Mouse (Mus musculus): Measurements from ENCODE around the gene Spryd4.
"Not testable (repeated sequence)": the region's sequence is repeated elsewhere in the genome, so short reads cannot be mapped to it uniquely, and the experiment has no call there.

Spryd4 gene

DNA sequence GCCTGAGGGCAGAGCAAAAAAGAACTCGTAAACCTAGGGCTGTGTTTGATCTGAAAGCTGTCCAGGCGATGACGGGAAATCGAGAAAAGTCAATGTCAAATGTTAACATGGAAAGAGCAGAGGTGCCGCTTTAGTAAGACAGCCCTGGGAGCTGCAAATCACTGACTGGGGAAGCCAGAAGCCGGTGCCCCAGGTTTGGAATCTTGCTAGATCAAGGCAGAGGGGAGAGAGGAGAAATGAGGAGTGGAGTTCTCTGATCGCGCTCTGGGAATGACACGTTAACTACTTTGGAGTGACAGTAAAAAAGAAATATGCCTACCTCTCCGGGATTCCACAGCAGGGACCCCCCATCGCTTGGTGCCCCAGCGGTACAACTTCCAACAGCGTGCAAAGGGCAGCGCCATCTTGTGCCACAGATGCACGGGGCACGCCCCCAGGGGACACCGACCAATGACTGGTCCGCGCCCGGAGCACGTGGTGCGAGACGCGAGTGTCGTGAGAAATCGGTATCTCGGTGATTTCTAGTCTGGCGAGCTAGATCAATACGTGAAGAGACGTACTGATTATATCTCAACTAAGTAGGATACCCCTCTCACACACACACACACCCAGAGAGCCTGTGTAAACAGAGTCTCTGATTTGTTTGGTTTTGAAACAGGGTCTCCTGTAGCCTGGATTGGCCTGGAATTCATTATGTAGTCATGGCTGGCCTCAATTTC is at the start of gene Spryd4:
Spryd4 (minus strand) TSS at position 418 of the 719 bp plus-strand sequence.
- peak; percentile 71 to 91 for DNase-seq (ENCODE audit: low spot score in 2 of 2)

DNA sequence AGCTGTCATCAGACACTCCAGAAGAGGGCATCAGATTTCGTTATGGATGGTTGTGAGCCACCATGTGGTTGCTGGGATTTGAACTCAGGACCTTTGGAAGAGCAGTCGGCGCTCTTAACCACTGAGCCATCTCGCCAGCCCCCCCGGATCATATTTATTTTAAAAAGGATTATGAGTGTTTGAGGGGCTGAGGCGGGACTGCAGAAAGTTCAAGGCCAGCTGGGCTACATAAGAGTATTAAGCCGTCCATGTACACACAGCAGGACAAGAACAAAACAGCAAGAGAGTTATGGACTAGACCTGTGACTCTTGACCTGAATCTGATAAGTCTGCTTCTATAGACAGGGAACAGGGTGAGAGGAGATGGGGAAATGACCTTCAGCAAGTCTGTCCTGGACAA is 48.8 kb upstream of the Spryd4 start:
- not testable (repeated sequence) for DNase-seq (ENCODE audit: low spot score in 2 of 2)

DNA sequence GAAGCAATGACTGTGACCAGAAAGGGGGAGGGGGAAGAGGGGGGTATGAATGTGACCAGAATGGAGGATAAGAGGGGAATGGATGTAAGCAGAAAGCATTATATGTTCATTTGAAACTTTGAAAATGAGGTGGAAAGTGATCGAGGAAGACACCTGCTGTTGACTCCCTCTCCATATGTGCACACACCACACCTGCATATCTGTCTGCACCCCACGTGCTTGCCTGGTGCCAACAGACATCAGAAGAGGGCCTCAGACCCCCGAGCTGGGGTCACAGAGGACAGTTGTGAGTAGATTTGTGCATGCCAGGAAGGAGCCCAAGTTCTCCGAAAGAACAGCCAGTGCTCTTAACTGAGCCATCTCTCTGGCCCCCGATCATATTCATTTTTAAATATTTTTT is 48.3 kb upstream of the Spryd4 start:
- no peak for DNase-seq (ENCODE audit: low spot score in 2 of 2)

DNA sequence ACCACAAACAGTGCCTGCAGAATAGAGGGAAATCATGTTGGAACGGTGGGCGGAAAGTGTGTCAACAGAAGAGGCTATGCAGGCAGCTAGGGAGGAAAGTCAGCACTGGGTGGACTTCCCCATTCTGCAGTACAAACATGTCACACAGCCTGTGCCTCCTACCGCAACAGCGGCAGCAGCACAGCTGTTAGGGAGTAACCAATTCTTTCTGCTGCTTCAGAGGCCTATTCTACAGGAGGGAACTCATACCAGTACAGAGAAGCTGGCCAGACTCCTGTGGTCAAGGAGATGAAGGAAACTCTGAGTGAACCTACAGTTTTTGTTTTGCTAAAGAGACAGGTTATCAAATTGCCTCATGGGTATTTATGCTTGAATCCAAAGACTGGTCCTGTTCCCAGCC is 47.3 kb upstream of the Spryd4 start:
- no peak for DNase-seq (ENCODE audit: low spot score in 2 of 2)

DNA sequence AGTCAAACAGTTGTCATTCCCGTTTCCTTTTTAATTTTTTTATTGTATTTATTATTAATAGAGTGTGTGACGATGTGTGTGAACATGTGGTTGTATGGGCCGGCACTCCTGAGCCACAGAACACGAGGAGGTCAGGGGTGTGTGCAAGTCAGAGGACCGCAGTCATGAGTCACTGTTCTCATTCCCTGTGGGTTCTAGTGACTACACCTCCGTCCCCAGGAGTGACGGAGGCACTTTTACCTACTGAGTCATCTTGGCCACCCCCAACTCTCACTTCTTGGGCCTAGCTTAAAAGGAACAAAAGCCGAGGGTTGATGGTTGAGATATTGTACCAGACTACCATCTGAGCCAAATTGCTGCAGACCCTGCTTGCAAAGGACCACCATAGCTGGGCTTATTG is 44.7 kb upstream of the Spryd4 start:
- no peak for DNase-seq (ENCODE audit: low spot score in 2 of 2)

DNA sequence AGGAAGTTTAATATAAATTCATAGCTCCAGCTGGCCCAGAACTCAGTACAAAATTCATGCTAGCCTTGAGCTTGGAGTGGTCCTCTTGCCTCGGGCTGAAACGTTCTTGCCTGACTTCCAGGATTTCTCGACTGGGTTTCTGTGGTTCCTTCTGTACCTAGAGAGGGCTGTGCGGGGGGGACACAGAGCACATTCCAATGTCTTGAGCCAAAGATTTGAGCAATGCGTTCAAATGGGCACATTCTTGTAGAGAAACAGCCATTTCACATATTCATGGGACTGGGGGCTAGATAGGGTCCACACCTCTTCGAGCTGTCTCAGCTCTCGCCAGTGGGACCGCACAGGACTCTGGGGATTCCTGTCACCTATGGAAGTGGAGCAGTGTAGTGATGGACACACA is 44.3 kb upstream of the Spryd4 start:
- DNase-seq (ENCODE audit: low spot score in 2 of 2): no peak

DNA sequence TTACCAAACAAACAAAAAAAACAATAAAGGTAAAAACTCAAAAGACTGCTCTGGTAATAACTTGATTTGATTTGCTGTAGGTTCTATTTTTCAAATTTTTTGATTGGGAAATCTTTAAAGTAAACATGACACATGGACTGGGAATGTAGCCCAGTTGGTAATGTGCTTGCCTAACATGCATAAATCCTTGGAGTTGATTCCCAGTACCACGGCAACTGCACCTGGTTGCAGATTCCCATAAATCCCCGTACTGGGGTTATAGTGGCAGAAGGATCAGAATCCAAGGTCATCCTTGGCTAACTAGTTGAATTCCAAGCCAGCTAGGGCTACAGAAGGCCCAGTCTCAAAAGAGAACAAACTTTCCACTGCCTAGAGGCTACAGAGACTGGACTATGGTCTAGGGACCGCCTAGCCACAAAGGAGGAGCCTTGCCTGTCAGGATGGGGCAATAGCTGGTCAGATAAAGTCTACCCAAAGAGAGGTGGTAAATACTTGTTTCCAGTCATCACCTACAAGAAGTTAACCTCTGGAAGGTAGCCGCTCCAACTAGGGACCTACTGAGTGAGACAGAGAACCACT is 42.2 kb upstream of the Spryd4 start, which contains the start of gene Apon:
Apon (plus strand) TSS at position 420 of the 579 bp plus-strand sequence.
- no peak for DNase-seq (ENCODE audit: low spot score in 2 of 2)

DNA sequence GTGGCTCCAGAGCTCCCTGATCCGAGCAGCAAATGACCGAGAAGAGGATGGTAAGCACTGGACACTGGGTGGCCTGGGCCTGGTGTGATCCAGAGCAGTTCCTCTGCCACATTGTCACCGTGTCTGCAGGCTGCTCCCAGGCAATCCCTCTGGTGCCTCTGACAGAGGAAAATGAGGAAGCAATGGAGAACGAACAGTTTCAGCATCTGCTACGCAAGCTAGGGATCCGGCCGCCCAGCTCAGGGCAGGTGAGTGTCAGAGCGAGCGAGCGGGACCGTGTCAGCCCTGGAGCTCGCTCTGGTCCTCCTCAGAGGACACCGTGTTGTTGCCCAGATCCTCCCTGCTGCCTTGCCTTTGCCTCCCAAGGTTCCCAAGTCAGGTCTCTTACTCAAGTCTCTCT is 39.0 kb upstream of the Spryd4 start:
- no peak for DNase-seq (ENCODE audit: low spot score in 2 of 2)

DNA sequence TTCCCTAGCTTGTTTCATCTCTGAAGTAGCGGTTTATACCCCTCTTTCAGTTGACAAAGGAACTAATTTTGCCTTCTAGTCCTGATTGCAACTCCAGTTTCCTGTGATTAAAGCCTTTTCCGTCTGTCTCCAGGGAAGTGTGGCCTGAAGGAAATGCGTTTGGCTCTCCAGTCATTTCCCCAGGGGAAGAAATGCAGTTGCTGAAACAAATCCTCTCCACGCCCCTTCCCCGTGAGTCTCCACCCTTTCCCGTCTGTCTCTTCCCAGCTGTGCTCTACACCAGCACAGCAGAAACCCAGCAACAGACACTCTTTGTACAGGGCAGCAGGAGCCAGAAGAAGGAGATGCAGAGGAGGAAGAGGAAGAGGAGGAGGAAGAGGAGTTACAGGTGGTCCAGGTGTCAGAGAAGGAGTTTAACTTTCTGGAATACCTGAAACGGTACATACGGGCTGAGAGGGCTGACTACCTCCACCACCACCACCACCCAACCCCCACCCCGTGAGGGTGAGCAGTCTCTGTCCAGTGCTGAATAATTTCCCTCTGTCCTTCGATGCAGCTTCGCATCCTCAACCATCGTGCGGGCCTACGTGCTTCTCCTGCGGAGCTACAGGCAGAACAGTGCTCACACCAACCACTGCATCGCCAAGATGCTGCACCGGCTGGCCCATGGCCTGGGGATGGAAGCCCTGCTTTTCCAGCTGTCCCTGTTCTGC is 35.6 kb upstream of the Spryd4 start:
- DNase-seq (ENCODE audit: low spot score in 2 of 2): no peak

DNA sequence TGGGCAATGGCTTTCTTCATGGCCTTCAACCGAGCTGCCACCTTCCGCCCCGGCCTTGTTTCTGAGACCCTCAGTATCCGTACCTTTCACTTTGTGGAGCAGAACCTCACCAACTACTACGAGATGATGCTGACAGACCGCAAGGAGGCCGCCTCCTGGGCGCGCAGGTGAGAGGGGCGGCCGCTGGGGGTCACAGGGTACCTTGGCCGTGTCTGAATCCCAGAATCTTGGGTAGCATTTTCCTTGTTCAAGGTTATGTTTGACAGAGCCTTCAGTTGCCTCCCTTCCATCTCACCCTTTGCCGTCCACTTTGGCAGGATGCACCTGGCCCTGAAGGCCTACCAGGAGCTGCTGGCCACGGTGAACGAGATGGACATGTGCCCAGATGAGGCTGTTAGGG is 32.5 kb upstream of the Spryd4 start:
- no peak for DNase-seq (ENCODE audit: low spot score in 2 of 2)

DNA sequence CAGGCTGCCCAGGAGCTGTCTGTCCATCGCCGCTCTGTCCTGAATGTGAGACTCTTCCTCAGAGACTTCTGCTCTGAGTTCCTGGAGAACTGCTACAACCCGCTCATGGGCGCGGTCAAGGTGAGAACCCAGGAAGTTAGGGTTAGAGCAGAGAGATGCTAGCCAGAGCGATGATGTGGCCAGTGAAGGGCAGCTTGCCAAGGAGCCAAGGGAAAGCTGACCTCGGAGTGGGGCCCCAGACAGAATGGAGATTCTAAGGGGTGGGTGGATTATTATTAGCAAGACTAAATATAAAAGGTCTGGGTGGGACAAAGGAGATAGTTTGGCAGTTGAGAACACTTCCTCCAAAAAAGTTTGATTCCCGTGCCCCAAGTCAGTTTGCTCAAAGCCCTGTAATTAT is 31.6 kb upstream of the Spryd4 start:
- DNase-seq (ENCODE audit: low spot score in 2 of 2): no peak

DNA sequence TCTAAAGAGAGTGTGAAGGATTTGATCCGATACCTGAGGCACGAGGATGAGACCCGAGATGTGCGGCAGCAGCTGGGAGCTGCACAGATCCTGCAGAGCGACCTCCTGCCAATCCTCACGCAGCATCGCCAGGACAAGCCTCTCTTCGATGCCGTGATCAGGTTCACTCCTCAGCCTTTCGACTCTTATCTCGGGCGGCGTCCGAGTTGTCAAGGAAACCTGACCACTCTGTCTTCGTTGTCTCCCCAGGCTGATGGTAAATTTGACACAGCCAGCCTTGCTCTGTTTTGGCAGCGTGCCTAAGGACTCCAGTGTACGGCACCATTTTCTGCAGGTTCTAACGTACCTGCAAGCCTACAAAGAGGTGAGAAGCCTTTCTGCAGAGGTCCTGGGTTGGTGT is 28.5 kb upstream of the Spryd4 start:
- no peak for DNase-seq (ENCODE audit: low spot score in 2 of 2)

DNA sequence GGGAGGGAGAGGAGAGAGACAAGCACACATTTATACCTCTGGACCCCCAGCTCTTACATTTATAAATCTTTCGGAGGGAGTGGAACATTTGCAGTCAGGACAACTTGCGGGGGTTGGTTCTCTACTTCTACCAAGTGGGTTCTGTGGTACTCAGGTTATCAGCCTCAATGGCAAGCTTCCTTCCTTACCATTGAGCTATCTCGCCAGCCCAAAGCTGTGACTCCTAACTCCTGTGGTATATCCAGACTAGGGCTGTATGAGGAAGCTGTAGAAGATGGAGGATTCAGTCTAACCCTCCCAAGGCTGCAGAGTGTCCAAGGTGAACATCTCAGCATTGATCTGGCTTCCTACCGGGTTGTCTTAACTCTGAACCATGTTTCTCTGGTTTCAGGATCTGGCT is 27.5 kb upstream of the Spryd4 start:
- no peak for DNase-seq (ENCODE audit: low spot score in 2 of 2)

DNA sequence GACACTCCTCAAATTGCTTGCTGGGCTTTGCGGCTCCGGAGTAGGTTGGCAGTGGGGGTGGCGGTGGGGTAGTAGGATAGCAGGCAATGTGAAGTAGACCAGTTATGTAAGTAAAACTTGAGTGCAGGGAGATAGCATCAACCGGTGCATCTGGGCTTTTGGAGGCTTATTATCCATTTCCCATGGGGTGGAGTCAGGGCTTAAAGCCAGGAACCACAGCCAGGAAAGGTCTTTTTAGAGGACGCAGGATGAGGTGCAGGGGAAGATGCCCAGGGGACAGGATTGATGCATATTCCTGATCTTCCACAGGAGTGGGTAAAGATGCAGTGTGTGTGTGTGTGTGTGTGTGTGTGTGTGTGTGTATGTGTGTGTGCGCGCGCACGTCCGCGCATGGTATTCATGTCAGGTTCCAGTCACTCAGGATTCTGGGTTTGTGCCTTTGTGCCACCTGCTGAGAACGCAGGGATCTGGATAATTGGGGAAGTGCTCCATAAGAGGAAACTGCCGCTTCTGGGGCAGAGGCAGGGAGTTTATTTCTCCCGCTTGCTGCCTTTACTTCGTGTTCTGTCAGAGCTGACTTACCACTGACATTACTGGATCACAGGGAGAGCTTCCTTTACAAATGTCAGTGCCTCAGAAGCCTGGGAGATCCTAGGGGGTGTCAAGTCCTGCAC is 26.3 kb upstream of the Spryd4 start:
- peak in 1 of 2 experiments; percentile 35 for DNase-seq (ENCODE audit: low spot score in 2 of 2)

DNA sequence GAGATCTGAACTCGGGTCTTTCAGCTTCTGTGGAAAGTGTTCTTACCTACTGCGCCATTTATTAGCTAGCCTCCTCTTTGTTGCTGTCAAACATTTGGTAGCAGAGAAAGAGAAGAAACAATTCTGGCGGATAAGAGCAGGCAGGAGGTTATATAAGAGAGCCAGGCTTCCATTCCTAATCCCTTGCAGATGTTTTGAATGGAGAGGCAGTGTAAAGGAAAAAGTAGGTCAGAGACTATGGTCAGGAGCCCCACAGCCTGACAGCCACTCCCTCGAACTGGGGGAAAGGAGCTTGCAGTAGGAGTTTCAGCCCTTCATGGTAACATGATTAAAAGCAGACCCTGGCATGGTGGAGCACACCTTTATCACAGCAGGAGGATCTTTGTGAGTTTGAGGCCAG is 24.7 kb upstream of the Spryd4 start:
- no peak for DNase-seq (ENCODE audit: low spot score in 2 of 2)

DNA sequence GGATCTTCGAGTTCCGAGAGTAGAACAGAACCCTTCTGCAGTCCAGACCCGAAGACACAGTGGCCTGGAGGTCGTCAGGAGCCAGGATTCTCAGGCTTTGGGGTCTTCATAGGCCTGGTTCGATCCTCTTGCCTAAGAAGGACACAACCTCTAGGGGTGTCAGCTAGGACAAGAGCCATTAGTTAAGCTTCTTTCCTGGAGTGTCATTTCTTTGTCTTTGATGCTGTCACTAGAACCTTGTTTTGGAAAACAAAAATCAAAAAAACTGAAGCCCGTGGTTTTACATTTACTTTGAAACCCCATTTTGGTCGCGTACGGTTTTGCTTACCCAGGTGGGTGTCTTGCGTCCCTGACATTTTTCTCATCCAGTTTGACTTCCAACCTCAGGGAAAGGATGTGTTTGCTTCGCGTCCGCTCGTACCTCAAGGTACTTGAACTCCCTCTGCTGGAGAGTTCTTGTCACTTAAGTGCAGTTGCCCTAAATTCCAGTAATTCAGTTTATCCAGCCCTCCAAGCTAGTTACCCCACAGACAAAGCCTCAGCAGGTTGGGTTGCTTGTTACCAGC is 20.9 kb upstream of the Spryd4 start:
- peak in 1 of 2 experiments; percentile 77 for DNase-seq (ENCODE audit: low spot score in 2 of 2)

DNA sequence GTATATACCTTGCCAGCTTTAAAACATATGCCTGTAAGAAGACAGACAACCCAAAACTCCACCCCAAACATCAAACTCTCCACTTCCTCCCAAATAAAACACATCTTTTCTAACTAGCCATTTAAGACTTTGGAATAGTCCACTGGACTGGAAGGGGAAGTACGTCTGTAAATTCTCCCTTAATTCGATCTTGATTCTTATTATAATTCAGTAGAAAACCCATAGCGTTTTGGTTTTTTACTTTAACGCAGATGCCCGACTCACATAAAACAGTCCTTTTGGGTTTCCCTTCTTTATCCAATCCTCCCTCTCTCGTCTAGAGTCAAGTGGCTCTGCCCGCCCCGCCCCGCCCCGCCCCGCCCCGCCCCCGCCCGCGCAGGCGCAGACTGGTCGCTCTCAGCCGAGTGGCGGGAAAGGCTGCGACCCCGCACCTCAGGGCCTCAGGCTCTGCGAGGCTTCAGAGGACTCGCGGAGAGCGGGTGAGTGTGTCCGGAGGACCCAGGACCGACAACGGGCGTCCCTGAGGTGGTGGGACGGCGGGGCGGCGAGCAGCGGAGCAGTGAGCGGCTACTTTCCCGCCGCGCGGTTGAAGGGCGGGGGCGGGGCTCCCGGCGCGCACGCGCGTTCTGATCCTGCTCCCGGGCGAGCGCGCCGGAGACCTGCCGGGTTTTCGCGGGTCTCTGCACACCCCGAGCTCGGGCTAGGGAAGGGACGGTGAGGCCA is 20.3 kb upstream of the Spryd4 start, which contains the start of gene Timeless:
Timeless (plus strand) TSS at position 369 of the 723 bp plus-strand sequence.
- peak in 1 of 2 experiments; percentile 70 for DNase-seq (ENCODE audit: low spot score in 2 of 2)

DNA sequence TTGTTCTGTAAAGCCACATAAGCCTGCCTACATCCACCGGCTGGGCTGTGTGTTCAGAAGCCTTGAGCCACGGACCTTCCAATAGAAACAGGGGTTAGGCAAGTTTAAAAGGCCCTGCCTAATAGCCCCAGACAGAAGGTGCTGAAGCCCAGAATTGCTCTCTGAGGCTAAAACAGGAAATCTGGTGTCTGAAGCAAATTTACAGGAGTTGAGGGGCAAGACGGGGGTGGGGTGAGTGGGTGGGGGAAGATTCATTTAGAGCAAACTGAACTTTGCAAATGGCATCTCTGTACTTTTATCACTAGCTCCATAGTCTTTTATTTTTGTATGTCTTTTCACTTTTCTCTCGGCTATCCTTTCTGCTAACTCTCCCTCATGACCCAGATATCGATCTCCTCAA is 19.5 kb upstream of the Spryd4 start:
- no peak for DNase-seq (ENCODE audit: low spot score in 2 of 2)

DNA sequence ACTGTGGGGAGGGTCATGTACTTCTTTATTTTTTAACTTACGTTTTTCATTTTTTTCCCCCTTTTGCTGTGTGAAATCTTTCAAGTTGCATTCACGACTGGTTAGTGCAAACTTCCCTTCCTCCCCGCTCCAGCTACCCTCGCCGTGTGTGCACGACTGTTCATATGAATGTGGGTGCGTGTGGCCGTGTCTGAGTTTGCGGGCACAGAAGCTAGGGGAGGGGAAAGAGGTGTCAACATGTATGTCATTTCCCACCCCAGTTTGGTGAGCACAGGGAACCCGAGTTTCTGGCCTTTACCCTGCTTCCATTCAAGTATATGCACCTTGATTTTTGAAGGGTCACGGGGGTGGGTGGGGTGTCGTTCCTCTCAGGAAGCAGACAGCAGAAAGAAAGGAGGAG is 19.0 kb upstream of the Spryd4 start:
- no peak for DNase-seq (ENCODE audit: low spot score in 2 of 2)

DNA sequence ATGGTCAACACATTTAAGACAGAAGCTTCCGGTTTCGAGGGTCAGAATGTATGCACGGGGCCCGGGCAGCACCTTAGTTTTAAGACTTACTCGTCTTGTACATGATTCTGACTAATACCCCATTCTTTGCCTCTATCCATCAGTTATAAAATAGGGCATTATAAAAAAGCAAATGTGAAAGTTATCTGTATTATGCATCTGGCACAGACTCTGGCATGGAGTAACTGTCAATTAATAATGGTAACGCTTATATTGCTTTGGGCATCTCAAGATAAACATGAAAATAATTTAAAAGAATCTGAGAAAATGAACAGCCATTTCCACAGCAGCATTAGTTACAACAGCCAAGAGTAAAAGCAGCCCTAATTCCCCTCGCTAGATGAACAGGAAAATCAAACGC is 16.4 kb upstream of the Spryd4 start:
- no peak for DNase-seq (ENCODE audit: low spot score in 2 of 2)

DNA sequence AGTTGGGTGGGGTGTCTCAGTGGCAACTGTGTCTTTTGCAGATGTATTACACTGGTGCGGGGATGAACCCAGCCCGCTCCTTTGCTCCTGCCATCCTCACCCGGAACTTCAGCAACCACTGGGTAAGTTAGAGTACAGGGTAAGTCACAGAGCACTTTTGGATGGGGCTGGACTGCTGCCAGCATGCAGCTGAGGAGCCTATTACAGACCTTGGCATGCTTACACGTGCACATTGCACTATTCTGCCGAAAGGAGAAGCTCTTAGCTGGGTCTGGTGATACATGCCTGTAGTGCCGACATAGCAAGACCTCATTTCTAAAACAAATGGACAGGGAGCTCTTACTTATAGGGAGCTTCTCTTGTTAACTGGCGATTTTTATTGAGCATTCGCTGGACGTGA is 16.0 kb upstream of the Spryd4 start:
- no peak for DNase-seq (ENCODE audit: low spot score in 2 of 2)

Measured in left cerebral cortex, adult 9 months (tissue).